Mouse (Mus musculus) hindlimb bud, embryonic 11.5 days (tissue): ENCODE measurements around the gene Vma21.

Source experiments
- DNase-seq: peaks from one replicate; pipeline ENCODE4 v3.0.0-alpha.2; 2012; ENCODE audit warnings: low read depth, low spot score; ENCODE audit errors: extremely low spot score

Vma21 gene

GRCm38 (mm10) chrX:71815631-71816345 is at the start of gene Vma21:
Gene Vma21, plus strand, starts transcription at chrX:71815924.
- DNase-seq = no peak

GRCm38 (mm10) chrX:71767909-71768308 is 47.8 kb upstream of the Vma21 start:
- DNase-seq = no peak

GRCm38 (mm10) chrX:71791106-71791505 is 24.6 kb upstream of the Vma21 start:
- no peak for DNase-seq

GRCm38 (mm10) chrX:71797766-71798165 is 18.0 kb upstream of the Vma21 start:
- DNase-seq = no peak

- DNase-seq = no peak
Measured at GRCm38 (mm10) chrX:71798883-71799282, 16.8 kb upstream of the Vma21 start.

- DNase-seq = no peak
Measured at GRCm38 (mm10) chrX:71811966-71812835, 3.5 kb upstream of the Vma21 start.

- DNase-seq = peak; percentile 22
Measured at GRCm38 (mm10) chrX:71816401-71816857, 705 bp downstream of the Vma21 start.

GRCm38 (mm10) chrX:71816931-71817361 is 1.2 kb downstream of the Vma21 start:
- no peak for DNase-seq

- no peak for DNase-seq
Measured at GRCm38 (mm10) chrX:71838911-71839310, 23.2 kb downstream of the Vma21 start.

GRCm38 (mm10) chrX:71846696-71847095 is 31.0 kb downstream of the Vma21 start:
- DNase-seq = no peak

- no peak for DNase-seq
Measured at GRCm38 (mm10) chrX:71853798-71854197, 38.1 kb downstream of the Vma21 start.
